Comparison of ENCODE assay signal across 29 mouse cellular contexts in the genomic region with DNA sequence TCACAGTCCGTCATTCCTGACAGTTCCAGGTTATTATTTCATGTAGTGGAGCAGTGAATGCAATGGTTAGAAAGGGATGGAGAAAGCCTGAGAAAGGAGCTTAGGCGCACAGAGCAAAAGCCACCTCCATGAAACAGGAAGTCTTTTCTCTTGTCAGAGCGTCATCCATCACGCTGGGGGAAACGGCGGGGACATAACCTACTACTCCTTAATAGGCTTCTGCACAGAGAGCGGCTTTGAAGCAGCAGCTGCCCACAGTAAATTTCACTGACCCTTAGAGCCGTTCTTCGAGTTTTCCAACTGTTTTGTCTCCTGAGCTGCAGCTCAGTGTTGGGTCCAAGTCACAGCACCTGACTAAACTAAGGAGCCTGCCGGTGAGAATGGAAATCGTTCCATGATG.
DNase-seq lines count a peak whose midpoint lies in the region; ATAC-seq and TF ChIP-seq lines count a peak whose summit lies in the region.
"Had no signal": no experiment of that assay in that cellular context is flagged by ENCODE, and none has a peak within 500 bp of the region (broad histone marks: within the 10 kb centered on the region; RNA-seq: fewer than 3 reads in every experiment).

No protein-coding gene starts in this region.

- peak; percentile 46; the same call in 1 of the 2 replicates for ATAC-seq in kidney, embryonic 15.5 days (replicated peaks; ENCODE audit: low FRiP score)
- ATAC-seq in neural tube, embryonic 12.5 days (ENCODE audit: low FRiP score, low read depth): peak; percentile 41; the same call in 1 of the 2 replicates
- no peak for ATAC-seq in forebrain, embryonic 13.5 days
- ATAC-seq in forebrain, postnatal 0 days: no peak
- ATAC-seq: forebrain, embryonic 16.5 days; lung, postnatal 0 days; midbrain, embryonic 16.5 days had no signal

- peak; percentile 6 to 15 for DNase-seq in cerebellum, postnatal 14 days
- DNase-seq in cerebellum, adult 8-10 months: no peak
- no peak for DNase-seq in kidney, postnatal 36 days
- DNase-seq in embryo, embryonic 10.5 days (ENCODE audit: low spot score): peak; percentile 76
- DNase-seq in forebrain, postnatal 0 days: no peak
- DNase-seq: adrenal gland, postnatal 14 days; cerebellum, adult 2 months; gastrocnemius, postnatal 36 days; heart, adult 2 months; heart, postnatal 36 days; kidney, adult 11 months; layer of hippocampus, adult 9-11 months; liver; retina, postnatal 1 day; right cerebral cortex, postnatal 4 days; thymus, adult 18-20 months; thymus, postnatal 36 days had no signal

- no peaks in the 10 kb centered on the region for H3K36me3 ChIP-seq in kidney, embryonic 15.5 days
- no peaks in the 10 kb centered on the region for H3K36me3 ChIP-seq in neural tube, embryonic 12.5 days
- H3K36me3 ChIP-seq in forebrain, embryonic 13.5 days (ENCODE audit: poor library complexity, severe bottlenecking): no peaks in the 10 kb centered on the region
- H3K36me3 ChIP-seq in forebrain, postnatal 0 days (ENCODE audit: insufficient read depth): no peaks in the 10 kb centered on the region
- H3K36me3 ChIP-seq: heart, embryonic 15.5 days; liver, embryonic 15.5 days; midbrain, embryonic 10.5 days had no signal

- no peak for TF ChIP-seq CTCF in forebrain, postnatal 0 days (IDR thresholded peaks at IDR 0.05; ENCODE audit: low read depth)

- 7% methylated on average over 11 of the region's 11 CpGs for WGBS in kidney, embryonic 15.5 days
- 11% methylated on average over 11 of the region's 11 CpGs for WGBS in neural tube, embryonic 12.5 days
- 65% methylated on average over 11 of the region's 11 CpGs for WGBS in forebrain, embryonic 13.5 days
- WGBS in forebrain, postnatal 0 days: 68% methylated on average over 11 of the region's 11 CpGs

- no peak overlapping the region for H3K4me3 ChIP-seq in kidney, embryonic 15.5 days (replicated peaks)
- no peak overlapping the region for H3K4me3 ChIP-seq in neural tube, embryonic 12.5 days
- no peak overlapping the region for H3K4me3 ChIP-seq in forebrain, embryonic 13.5 days
- no peak overlapping the region for H3K4me3 ChIP-seq in forebrain, postnatal 0 days (ENCODE audit: low read depth, low read length)
- H3K4me3 ChIP-seq: heart, adult 2 months; heart, embryonic 15.5 days; left cerebral cortex, adult 2 months; liver, embryonic 15.5 days; midbrain, embryonic 10.5 days; myocyte had no signal

- H3K4me1 ChIP-seq in kidney, embryonic 15.5 days: peaks cover 5% of the 10 kb centered on the region
- peaks cover 4% of the 10 kb centered on the region; the same call in 1 of the 2 replicates for H3K4me1 ChIP-seq in neural tube, embryonic 12.5 days
- H3K4me1 ChIP-seq in forebrain, embryonic 13.5 days: no peaks in the 10 kb centered on the region
- H3K4me1 ChIP-seq in forebrain, postnatal 0 days (ENCODE audit: insufficient read depth): no peaks in the 10 kb centered on the region
- H3K4me1 ChIP-seq: heart, embryonic 15.5 days; liver, embryonic 15.5 days had no signal

- H3K9me3 ChIP-seq in kidney, embryonic 15.5 days (replicated peaks): no peaks in the 10 kb centered on the region
- no peaks in the 10 kb centered on the region for H3K9me3 ChIP-seq in neural tube, embryonic 12.5 days
- H3K9me3 ChIP-seq in forebrain, embryonic 13.5 days (replicated peaks): no peaks in the 10 kb centered on the region
- no peaks in the 10 kb centered on the region for H3K9me3 ChIP-seq in forebrain, postnatal 0 days (ENCODE audit: low read length)
- H3K9me3 ChIP-seq: heart, embryonic 15.5 days; liver, embryonic 15.5 days; midbrain, embryonic 10.5 days had no signal

- H3K27me3 ChIP-seq in kidney, embryonic 15.5 days: no peaks in the 10 kb centered on the region
- no peaks in the 10 kb centered on the region for H3K27me3 ChIP-seq in neural tube, embryonic 12.5 days (replicated peaks)
- no peaks in the 10 kb centered on the region for H3K27me3 ChIP-seq in forebrain, embryonic 13.5 days
- no peaks in the 10 kb centered on the region for H3K27me3 ChIP-seq in forebrain, postnatal 0 days (ENCODE audit: insufficient read depth, low read length)
- H3K27me3 ChIP-seq: heart, embryonic 15.5 days; liver, embryonic 15.5 days had no signal

- peak overlapping the region; percentile 30; the same call in 1 of the 2 replicates for H3K4me2 ChIP-seq in kidney, embryonic 15.5 days
- peak overlapping the region; percentile 37 for H3K4me2 ChIP-seq in neural tube, embryonic 12.5 days (replicated peaks)
- H3K4me2 ChIP-seq in forebrain, embryonic 13.5 days: no peak overlapping the region
- no peak overlapping the region for H3K4me2 ChIP-seq in forebrain, postnatal 0 days (ENCODE audit: low read depth)
- H3K4me2 ChIP-seq: heart, embryonic 15.5 days; liver, embryonic 15.5 days had no signal

- no peak overlapping the region for H3K9ac ChIP-seq in kidney, embryonic 15.5 days
- no peak overlapping the region for H3K9ac ChIP-seq in neural tube, embryonic 12.5 days
- no peak overlapping the region for H3K9ac ChIP-seq in forebrain, embryonic 13.5 days
- no peak overlapping the region for H3K9ac ChIP-seq in forebrain, postnatal 0 days
- H3K9ac ChIP-seq: heart, embryonic 15.5 days; liver, embryonic 15.5 days had no signal

- H3K27ac ChIP-seq in kidney, embryonic 15.5 days: no peak overlapping the region
- no peak overlapping the region for H3K27ac ChIP-seq in neural tube, embryonic 12.5 days
- no peak overlapping the region for H3K27ac ChIP-seq in forebrain, embryonic 13.5 days
- no peak overlapping the region for H3K27ac ChIP-seq in forebrain, postnatal 0 days (ENCODE audit: low read depth, low read length)
- H3K27ac ChIP-seq: heart, adult 2 months; heart, embryonic 15.5 days; left cerebral cortex, adult 2 months; liver, embryonic 15.5 days; macrophage; midbrain, embryonic 10.5 days had no signal

Comparison
In these comparisons a context has a peak if more than half of its experiments do, and no peak if none do; other contexts are left out.
1. DNase-seq: peak in cerebellum, postnatal 14 days (2 of 2) and embryo, embryonic 10.5 days (single experiment); none in cerebellum, adult 8-10 months (single experiment), kidney, postnatal 36 days (0 of 2) and forebrain, postnatal 0 days (single experiment).
2. ATAC-seq: peak in kidney, embryonic 15.5 days (single experiment) and neural tube, embryonic 12.5 days (single experiment); none in forebrain, embryonic 13.5 days (single experiment) and forebrain, postnatal 0 days (single experiment).
3. H3K4me2 ChIP-seq: peak in kidney, embryonic 15.5 days (single experiment) and neural tube, embryonic 12.5 days (single experiment); none in forebrain, embryonic 13.5 days (single experiment) and forebrain, postnatal 0 days (single experiment).